Mouse (Mus musculus) CH12.LX (cell line): ENCODE results near the gene Rgs1.

Experiments
- CTCF ChIP-seq, 2 experiments: IDR thresholded peaks in 1 of 2; conservative IDR thresholded peaks in 1 of 2; 2 replicates each; pipeline ENCODE4 v1.5.1; 2011 to 2012; ENCODE audit warnings: low read depth in 2 of 2, low read length in 2 of 2, improper control_type of control experiment in 1 of 2, inconsistent platforms in 1 of 2, mild to moderate bottlenecking in 1 of 2, moderate library complexity in 1 of 2
- KAT2A ChIP-seq: IDR thresholded peaks from 2 replicates; pipeline ENCODE4 v1.6.1; 2012; ENCODE audit warnings: low read length, improper control_type of control experiment, inconsistent platforms; ENCODE audit not compliant: insufficient replicate concordance
- SMC3 ChIP-seq: IDR thresholded peaks from 2 replicates; pipeline ENCODE4 v1.6.1; 2011; ENCODE audit warnings: low read depth, low read length, improper control_type of control experiment
- TCF12 ChIP-seq: IDR thresholded peaks from 2 replicates; pipeline ENCODE4 v1.6.1; 2014; ENCODE audit warnings: low read depth, mild to moderate bottlenecking, inconsistent platforms, low read length, improper control_type of control experiment
- ZNF384 ChIP-seq: IDR thresholded peaks from 2 replicates; pipeline ENCODE4 v1.6.1; 2012; ENCODE audit warnings: low read depth, low read length, improper control_type of control experiment, inconsistent platforms

GRCm38 (mm10) chr1:144262008-144262407 is 13.0 kb upstream of the Rgs1 start:
- TF ChIP-seq ZNF384 (no peak), CTCF (conservative IDR thresholded peaks at IDR 0.05 in 1 of 2, IDR thresholded peaks at IDR 0.05 in 1 of 2; ENCODE audit: low read depth in 2 of 2, low read length in 2 of 2) (no peak), TCF12 (no peak), SMC3 (no peak), KAT2A (no peak)
